Mouse (Mus musculus) spleen, postnatal 4 days (tissue): ENCODE measurements around the gene Dab2ip.
A peak's percentile ranks its signal among the peaks of the same experiment; 100 is the strongest.

ENCODE experiments used
- DNase-seq, 2 experiments: peaks; one replicate each; pipeline ENCODE4 v3.0.0; 2022; ENCODE audit warnings: low spot score in 2 of 2

The Dab2ip gene

GRCm38 (mm10) chr2:35557911-35558825 is at the start of gene Dab2ip:
Gene Dab2ip, plus strand, starts transcription at chr2:35558266.
- no peak for DNase-seq

- DNase-seq: no peak
Measured at GRCm38 (mm10) chr2:35508597-35509342, 49.3 kb upstream of the Dab2ip start.

- DNase-seq: no peak
Measured at GRCm38 (mm10) chr2:35509343-35509667, 48.8 kb upstream of the Dab2ip start.

- no peak for DNase-seq
Measured at GRCm38 (mm10) chr2:35509888-35510287, 48.2 kb upstream of the Dab2ip start.

- DNase-seq: no peak
Measured at GRCm38 (mm10) chr2:35510920-35511319, 47.1 kb upstream of the Dab2ip start.

GRCm38 (mm10) chr2:35512226-35512625 is 45.8 kb upstream of the Dab2ip start:
- DNase-seq: no peak

- DNase-seq: peak in 1 of 2 experiments; percentile 58
Measured at GRCm38 (mm10) chr2:35514051-35514892, 43.8 kb upstream of the Dab2ip start.

GRCm38 (mm10) chr2:35526612-35527242 is 31.3 kb upstream of the Dab2ip start:
- DNase-seq: no peak

- DNase-seq: no peak
Measured at GRCm38 (mm10) chr2:35529086-35529485, 29.0 kb upstream of the Dab2ip start.

GRCm38 (mm10) chr2:35529856-35530255 is 28.2 kb upstream of the Dab2ip start:
- DNase-seq: no peak

- no peak for DNase-seq
Measured at GRCm38 (mm10) chr2:35530732-35531131, 27.3 kb upstream of the Dab2ip start.

- DNase-seq: no peak
Measured at GRCm38 (mm10) chr2:35533646-35534045, 24.4 kb upstream of the Dab2ip start.

- DNase-seq: peak; percentile 79 to 95
Measured at GRCm38 (mm10) chr2:35539276-35539972, 18.6 kb upstream of the Dab2ip start.

GRCm38 (mm10) chr2:35540798-35541197 is 17.3 kb upstream of the Dab2ip start:
- DNase-seq: no peak

- DNase-seq: peak; percentile 34 to 82
Measured at GRCm38 (mm10) chr2:35544717-35545116, 13.3 kb upstream of the Dab2ip start.

GRCm38 (mm10) chr2:35545125-35545590 is 12.9 kb upstream of the Dab2ip start:
- DNase-seq: no peak

GRCm38 (mm10) chr2:35546462-35546861 is 11.6 kb upstream of the Dab2ip start:
- DNase-seq: no peak

- DNase-seq: no peak
Measured at GRCm38 (mm10) chr2:35549191-35549590, 8.9 kb upstream of the Dab2ip start.

GRCm38 (mm10) chr2:35550097-35550496 is 8.0 kb upstream of the Dab2ip start:
- no peak for DNase-seq

- DNase-seq: no peak
Measured at GRCm38 (mm10) chr2:35556918-35557486, 1.1 kb upstream of the Dab2ip start.
